Mouse (Mus musculus) ES-E14 (cell line): ENCODE measurements around the gene Cmklr1.

ENCODE experiments used
- CHD2 ChIP-seq: IDR thresholded peaks from 2 replicates; pipeline ENCODE4 v1.6.1; 2014; ENCODE audit warnings: mild to moderate bottlenecking, low read depth, low read length, inconsistent platforms
- HCFC1 ChIP-seq: IDR thresholded peaks from 2 replicates; pipeline ENCODE4 v1.6.1; 2012; ENCODE audit warnings: low read length, inconsistent platforms, borderline replicate concordance; ENCODE audit not compliant: insufficient read depth
- ZC3H11A ChIP-seq: IDR thresholded peaks from 2 replicates; pipeline ENCODE4 v1.6.1; 2012; ENCODE audit warnings: low read depth, mild to moderate bottlenecking, inconsistent platforms, low read length, borderline replicate concordance

DNA sequence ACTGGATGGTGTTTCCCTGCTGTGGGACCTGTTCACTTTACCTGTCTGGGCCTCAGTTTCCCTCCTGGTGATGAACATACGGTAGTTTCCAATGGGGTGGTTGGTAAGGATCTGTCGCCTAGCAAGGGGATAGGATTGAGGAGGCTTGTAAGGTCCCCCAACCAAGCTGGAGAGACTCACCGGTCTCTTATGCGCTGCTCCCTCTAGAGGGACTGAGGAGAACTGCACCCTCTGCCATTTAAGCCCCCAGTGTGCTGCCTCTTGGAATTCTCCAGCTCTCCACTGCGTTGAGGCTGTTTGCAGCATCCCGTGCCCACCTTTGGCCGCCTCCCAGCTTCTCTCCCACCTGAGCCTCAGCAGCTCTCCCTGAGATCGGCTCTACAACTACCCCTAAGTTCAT is 70.0 kb downstream of the Cmklr1 start:
- TF ChIP-seq HCFC1 (no peak), CHD2 (no peak), ZC3H11A (no peak)
